In the genomic region with DNA sequence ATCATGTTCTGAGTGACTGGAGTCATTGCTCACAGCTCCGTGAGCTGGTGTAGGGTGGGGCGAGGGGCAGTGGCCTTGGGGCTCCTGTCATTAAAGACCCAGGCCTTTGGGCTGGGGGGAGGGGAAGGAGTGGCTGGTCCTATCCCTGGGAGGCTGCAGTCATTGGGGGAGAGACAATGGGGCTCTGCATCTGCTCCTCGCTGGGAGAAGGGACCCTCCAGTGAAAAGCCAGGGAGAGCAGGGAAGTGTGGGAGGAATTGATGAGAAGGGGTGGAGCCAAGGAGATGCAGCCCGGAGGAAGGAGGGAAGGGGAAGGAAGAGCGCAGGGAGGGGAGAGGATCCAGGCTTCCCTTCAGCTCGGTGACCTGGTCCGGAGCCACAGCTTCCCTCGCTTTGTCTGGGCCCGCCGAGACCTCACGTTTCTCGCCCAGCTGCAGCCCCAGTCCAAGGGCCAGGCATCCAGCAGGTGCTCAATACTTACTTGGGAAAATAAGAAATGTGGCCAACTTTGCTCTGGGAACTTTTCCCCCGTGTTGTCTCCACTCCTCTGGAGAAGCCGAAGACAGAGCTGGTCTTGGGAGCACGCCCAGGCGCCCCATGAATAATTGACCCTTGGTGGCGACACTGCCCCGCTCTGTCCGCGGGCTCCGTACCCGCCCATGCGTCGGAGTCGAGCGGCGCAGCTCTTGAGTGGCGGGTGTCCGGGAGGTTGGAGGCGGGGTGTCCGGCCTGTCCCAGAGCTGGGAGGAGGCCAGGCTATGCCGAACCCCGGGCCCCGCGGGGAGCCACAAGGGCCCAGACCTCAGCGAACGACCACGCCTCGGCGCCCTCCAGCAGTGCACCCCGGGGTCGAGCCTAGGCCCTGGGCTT, we compare ENCODE assay signal across 7 mouse cellular contexts. TPM values are rescaled to one million over a fixed set of nuclear protein-coding genes. Genes with fewer than 3 reads are reported as not detected.
DNase-seq lines count a peak whose midpoint lies in the region; ATAC-seq lines count a peak whose summit lies in the region.

A gene (plus strand): TSS at position 294 of the 870 bp plus-strand sequence.

- peak within 1 kb of the TSS; percentile 68 for H3K4me3 ChIP-seq in embryonic facial prominence, embryonic 12.5 days
- H3K4me3 ChIP-seq in limb, embryonic 13.5 days: peak within 1 kb of the TSS; percentile 82
- H3K4me3 ChIP-seq in midbrain, embryonic 14.5 days (replicated peaks; ENCODE audit: low read depth, low read length): peak within 1 kb of the TSS; percentile 76

- WGBS in embryonic facial prominence, embryonic 12.5 days: under 1% methylated on average over 42 of the region's 42 CpGs
- 2% methylated on average over 42 of the region's 42 CpGs for WGBS in limb, embryonic 13.5 days
- under 1% methylated on average over 42 of the region's 42 CpGs for WGBS in midbrain, embryonic 14.5 days

- H3K9me3 ChIP-seq in embryonic facial prominence, embryonic 12.5 days: no peaks in the 10 kb centered on the region
- no peaks in the 10 kb centered on the region for H3K9me3 ChIP-seq in limb, embryonic 13.5 days
- H3K9me3 ChIP-seq in midbrain, embryonic 14.5 days (ENCODE audit: control insufficient read depth, low read length): no peaks in the 10 kb centered on the region

- peaks cover 25% of the 10 kb centered on the region for H3K4me1 ChIP-seq in embryonic facial prominence, embryonic 12.5 days
- peaks cover 28% of the 10 kb centered on the region for H3K4me1 ChIP-seq in limb, embryonic 13.5 days
- peaks cover 24% of the 10 kb centered on the region for H3K4me1 ChIP-seq in midbrain, embryonic 14.5 days (ENCODE audit: control insufficient read depth, insufficient read depth, low read length)

- H3K36me3 ChIP-seq in embryonic facial prominence, embryonic 12.5 days: no peaks in the 10 kb centered on the region
- H3K36me3 ChIP-seq in limb, embryonic 13.5 days: no peaks in the 10 kb centered on the region
- no peaks in the 10 kb centered on the region for H3K36me3 ChIP-seq in midbrain, embryonic 14.5 days (ENCODE audit: control insufficient read depth, insufficient read depth, low read length)

- no peaks in the 10 kb centered on the region for H3K27me3 ChIP-seq in embryonic facial prominence, embryonic 12.5 days
- no peaks in the 10 kb centered on the region for H3K27me3 ChIP-seq in limb, embryonic 13.5 days
- no peaks in the 10 kb centered on the region for H3K27me3 ChIP-seq in midbrain, embryonic 14.5 days (ENCODE audit: control insufficient read depth, insufficient read depth, low read length)

- DNase-seq in adrenal gland, postnatal 10 days: peak; percentile 92
- DNase-seq in kidney, adult 11 months: peak; percentile 89
- peak; percentile 77 for DNase-seq in midbrain, embryonic 14.5 days
- DNase-seq in spleen, adult 18-20 months: peak; percentile 71 to 72

- peak within 1 kb of the TSS; percentile 94 for H3K4me2 ChIP-seq in embryonic facial prominence, embryonic 12.5 days (replicated peaks)
- peak within 1 kb of the TSS; percentile 96 for H3K4me2 ChIP-seq in limb, embryonic 13.5 days (replicated peaks)
- H3K4me2 ChIP-seq in midbrain, embryonic 14.5 days (ENCODE audit: low read length): peak within 1 kb of the TSS; percentile 88

- H3K9ac ChIP-seq in embryonic facial prominence, embryonic 12.5 days: peak within 1 kb of the TSS; percentile 76
- H3K9ac ChIP-seq in limb, embryonic 13.5 days: peak within 1 kb of the TSS; percentile 88
- H3K9ac ChIP-seq in midbrain, embryonic 14.5 days (replicated peaks; ENCODE audit: low read length): peak within 1 kb of the TSS; percentile 96

- H3K27ac ChIP-seq in embryonic facial prominence, embryonic 12.5 days: peak within 1 kb of the TSS; percentile 95
- peak within 1 kb of the TSS; percentile 96 for H3K27ac ChIP-seq in limb, embryonic 13.5 days
- H3K27ac ChIP-seq in midbrain, embryonic 14.5 days (replicated peaks; ENCODE audit: low read depth, low read length): peak within 1 kb of the TSS; percentile 95

- peak; percentile 70 for ATAC-seq in embryonic facial prominence, embryonic 12.5 days (ENCODE audit: insufficient number of reproducible peaks, insufficient read depth, low FRiP score, low TSS enrichment)
- ATAC-seq in granulocyte monocyte progenitor cell, adult 5-6 weeks (replicated peaks; ENCODE audit: poor library complexity, severe bottlenecking): peak; percentile 70
- ATAC-seq in limb, embryonic 13.5 days (ENCODE audit: low FRiP score, low read depth): peak; percentile 68
- peak; percentile 77 for ATAC-seq in midbrain, embryonic 14.5 days (ENCODE audit: low FRiP score, low TSS enrichment)

RNA-seq across cellular contexts. Expression of the gene that starts here (rescaled TPM):
- 10 to 100 TPM; 18.7 to 26.9 TPM for total RNA-seq in adrenal gland, postnatal 10 days (2021)
- polyA plus RNA-seq in embryonic facial prominence, embryonic 12.5 days (2016; fragmentation: Nextera tagmentation; extraction: Ambion mirVana): 21.6 and 22.2 TPM in 2 replicates
- total RNA-seq in granulocyte monocyte progenitor cell, adult 5-6 weeks (2014; fragmentation: Nextera tagmentation): 26.7 and 27.6 TPM in 2 replicates
- total RNA-seq in granulocyte monocyte progenitor cell, adult 5-6 weeks (2017): 13.7 and 24.3 TPM in 2 replicates
- polyA plus RNA-seq in limb, embryonic 13.5 days (2015; fragmentation: Nextera tagmentation; extraction: Ambion mirVana): 15.0 and 15.9 TPM in 2 replicates
- polyA plus RNA-seq in midbrain, embryonic 14.5 days (2014; fragmentation: Nextera tagmentation; extraction: Ambion mirVana): 17.0 and 17.7 TPM in 2 replicates

Comparison
In these comparisons a context has a peak if more than half of its experiments do, and no peak if none do; other contexts are left out.
1. Peak in every context shown above with its lines: DNase-seq, ATAC-seq, H3K4me3 ChIP-seq and H3K27ac ChIP-seq.